Mouse (Mus musculus): ENCODE results near the gene Ankrd66.

Gene Ankrd66

DNA sequence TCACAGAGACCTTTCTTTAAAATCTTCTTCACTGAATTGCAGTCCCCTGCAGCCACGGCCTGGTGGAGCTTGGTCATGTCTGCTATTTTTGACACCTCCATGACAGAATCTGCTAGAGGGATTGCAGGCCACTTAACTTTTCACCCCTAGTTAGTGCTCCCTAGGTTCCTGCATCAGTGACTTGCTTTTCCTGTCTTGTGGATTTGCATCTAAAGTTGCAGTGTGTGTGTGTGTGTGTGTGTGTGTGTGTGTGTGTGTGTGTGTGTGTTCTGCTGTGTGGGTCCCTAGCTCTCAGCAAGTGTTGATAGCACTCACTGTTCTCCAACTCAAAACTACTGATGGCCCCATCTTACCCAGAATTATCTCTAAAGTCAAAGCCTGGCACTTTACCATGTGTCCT is at the start of gene Ankrd66:
Gene Ankrd66, minus strand, starts transcription at position 101 of the 400 bp plus-strand sequence.
- no peak for DNase-seq (ENCODE audit: low spot score in 2 of 2)

DNA sequence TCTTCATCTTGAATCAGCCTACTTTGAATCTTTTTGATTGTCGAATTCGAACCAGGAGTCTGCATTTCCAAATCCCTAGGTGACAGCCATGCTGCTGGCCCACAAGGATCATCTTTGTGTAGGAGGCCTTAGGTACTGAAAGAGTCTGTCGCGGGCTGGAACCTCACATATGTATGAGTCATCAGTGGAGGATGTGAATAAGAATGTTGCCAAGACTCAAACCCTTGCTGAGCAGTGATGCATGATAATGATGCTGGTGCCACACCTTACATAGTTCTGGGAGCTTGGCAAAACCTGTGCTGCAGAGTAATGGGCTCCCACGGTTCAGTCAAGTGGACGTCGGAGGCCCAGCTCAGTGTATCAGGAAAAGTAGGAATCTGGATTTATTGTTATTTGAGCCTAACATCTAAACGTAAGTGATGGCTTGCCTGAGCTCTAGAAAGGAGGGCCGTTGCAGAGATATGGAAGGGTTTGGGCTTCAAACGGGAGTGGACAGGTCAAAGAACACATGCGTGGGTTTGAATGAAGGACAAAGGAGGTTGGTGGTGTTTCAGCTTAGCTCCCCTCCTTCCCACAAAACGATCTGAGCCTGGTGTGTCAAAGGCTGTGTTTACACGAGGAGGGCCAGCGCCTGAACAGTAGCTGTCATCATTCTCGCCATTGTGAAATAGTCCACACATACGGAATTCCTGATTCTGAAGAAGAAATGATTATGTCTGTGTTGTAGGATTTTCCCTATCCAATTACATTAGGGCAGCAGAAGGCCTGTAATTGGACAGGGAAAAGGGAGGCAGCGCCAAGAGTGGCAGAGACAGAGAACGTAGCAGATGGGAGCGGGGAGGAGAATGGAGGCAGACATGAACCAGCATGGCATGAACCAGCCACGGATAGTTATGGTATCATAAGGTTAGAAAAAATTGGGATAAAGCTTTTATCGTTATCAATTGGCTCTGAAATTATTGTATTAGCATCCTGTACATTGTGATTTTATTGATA is 49.2 kb upstream of the Ankrd66 start:
- peak; percentile 22 to 63 for DNase-seq (ENCODE audit: low spot score in 2 of 2)

DNA sequence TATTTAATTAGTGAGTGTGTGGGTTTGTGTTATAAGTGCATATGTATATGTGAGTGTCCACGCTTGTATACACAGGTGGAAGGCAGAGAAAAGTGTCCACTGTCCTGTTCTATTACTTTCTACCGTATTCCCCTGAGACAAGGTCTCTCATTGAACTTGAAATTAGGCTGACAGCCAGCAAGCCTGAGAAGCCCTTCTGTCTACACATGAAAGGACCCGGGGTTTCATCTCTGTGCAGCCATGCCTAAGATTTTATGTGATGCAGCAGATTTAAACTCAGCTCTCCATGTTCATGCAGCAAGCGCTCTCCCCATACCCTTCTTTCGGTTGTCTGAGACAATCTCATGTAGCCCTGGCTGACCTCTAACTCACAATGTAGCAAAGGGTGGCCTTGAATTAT is 47.1 kb upstream of the Ankrd66 start:
- DNase-seq (ENCODE audit: low spot score in 2 of 2): no peak

DNA sequence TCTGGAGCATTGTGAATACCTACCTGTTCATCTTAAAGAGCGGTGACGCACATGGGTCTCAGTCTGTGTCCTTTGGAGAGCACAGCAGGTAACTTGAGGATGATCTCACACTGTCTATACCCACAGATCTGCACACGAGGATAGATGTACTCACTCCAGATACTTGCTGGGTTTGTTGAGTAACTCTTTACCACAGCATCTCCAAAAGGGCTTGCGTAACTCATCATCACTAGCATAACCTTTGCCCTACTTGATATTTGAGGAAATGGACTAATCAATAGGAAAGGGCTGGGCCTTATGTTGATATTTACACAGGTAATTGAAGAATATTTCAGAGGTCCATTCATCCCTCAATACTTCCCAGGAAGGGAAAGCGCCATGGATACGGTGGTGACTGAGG is 46.3 kb upstream of the Ankrd66 start:
- no peak for DNase-seq (ENCODE audit: low spot score in 2 of 2)

DNA sequence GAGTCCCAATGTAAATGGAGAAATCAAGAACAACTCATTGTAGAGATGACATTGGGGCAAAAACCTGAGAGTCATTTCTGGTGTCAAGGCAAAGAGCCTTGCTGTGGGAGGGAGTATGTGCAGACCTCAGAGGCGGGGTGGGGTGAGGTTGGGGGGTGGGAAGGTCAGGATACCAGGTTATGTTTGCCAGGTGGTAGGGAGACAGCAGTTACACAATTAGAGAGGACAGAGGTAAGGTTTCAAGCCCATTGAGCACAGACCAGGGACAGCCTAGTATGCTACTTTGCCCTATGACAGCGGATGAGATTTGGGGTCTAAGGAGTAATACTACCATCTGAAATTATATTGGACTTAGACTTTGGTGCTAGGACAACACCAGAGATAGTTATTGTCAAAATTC is 43.8 kb upstream of the Ankrd66 start:
- DNase-seq (ENCODE audit: low spot score in 2 of 2): no peak

DNA sequence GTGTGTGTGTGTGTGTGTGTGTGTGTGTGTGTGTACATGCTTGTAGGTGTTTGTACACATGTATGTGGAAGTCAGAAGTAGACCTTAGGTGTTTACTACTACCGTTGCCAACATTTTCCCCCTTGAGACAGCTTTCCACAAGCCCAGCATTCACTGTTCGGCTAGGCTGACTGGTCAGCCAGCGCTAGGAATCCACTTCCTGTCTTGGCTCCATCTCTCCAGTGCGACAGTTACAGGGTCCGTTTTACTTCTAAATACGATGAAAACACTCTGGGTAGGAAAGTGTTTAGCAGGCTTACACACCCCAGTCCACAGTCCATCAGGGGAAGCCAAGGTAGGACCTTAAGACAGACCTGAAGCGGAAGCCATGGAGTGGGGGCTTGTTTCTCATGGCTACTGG is 41.3 kb upstream of the Ankrd66 start:
- no peak for DNase-seq (ENCODE audit: low spot score in 2 of 2)

DNA sequence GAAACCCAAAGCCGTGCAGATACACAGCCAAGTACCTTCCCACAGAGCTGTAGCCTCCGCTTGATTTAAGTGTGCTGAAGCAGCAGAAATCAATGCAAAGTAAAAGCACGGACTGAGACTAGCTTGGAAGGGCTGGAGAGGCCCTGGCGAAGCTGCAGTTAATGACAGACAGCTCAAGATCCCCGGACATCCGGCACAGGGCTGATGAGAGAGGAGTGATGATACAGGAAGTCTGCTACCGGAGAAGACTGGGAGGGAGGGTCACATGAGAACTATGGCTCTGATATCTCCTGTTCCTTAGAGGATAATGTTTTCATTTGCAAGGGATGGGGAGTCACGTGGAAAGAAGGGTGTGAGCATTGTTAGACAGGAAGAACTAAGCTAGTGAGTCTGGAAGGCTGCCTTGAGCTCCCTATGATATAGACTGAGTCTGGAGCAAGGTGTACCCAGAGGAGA is 37.6 kb upstream of the Ankrd66 start:
- DNase-seq (ENCODE audit: low spot score in 2 of 2): peak in 1 of 2 experiments; percentile 4

DNA sequence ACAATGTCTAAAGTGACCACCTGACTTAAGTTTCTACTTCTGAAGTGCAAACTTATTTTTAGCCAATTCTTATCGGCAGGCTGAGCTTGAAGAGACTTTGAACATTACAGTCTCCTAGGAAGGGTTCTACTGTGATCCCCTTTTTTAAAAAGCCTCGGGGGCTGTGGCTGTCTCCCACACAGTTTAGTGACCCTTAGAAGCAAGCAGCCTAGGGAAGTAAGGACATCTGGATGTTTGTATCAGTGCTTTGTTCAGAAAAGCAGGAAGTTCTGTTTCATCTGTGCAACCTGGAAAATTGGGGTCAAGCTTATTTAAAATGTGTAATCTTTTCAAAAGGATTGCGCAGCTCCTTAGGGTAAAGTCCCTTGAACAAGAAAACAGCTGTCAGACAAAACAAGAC is 37.0 kb upstream of the Ankrd66 start:
- no peak for DNase-seq (ENCODE audit: low spot score in 2 of 2)

DNA sequence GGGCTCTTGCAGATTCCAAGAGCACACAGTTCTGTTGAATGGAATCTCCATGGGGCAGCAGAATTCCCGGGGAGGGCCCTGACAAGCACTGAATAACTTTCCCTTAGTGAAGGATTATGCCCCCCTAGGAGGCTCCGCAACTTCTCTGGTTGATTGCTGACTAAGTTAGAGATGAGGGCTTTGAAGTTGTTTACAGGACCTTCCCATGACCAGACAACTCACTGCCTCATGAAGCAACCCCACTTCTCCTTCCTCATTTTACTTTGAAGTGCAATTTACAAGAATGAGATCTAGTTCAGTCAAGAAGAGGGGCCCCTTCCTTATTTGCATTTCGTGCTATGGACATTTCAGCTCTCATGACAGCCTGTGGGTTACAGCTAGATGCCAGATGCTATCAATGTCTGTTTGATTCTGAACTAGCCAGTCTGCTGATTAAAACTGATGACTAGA is 30.2 kb upstream of the Ankrd66 start:
- DNase-seq (ENCODE audit: low spot score in 2 of 2): no peak

DNA sequence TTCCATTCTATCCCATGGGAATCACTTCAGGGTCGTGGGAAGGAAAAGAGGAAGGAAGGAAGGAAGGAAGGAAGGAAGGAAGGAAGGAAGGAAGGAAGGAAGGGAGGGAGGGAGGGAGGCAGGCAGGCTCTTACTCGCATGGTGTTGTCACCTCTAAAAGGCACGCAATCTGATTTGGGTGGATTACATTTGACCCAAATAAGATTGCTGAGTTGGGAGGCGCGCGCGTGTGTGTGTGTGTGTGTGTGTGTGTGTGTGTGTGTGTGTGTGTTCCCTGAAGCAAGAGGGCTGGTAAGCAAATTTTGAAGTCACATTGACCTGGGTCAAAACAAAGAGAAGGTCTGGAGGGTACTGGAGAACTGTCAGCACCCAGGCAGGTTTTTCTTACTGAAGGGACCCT is 25.8 kb upstream of the Ankrd66 start:
- no peak for DNase-seq (ENCODE audit: low spot score in 2 of 2)

DNA sequence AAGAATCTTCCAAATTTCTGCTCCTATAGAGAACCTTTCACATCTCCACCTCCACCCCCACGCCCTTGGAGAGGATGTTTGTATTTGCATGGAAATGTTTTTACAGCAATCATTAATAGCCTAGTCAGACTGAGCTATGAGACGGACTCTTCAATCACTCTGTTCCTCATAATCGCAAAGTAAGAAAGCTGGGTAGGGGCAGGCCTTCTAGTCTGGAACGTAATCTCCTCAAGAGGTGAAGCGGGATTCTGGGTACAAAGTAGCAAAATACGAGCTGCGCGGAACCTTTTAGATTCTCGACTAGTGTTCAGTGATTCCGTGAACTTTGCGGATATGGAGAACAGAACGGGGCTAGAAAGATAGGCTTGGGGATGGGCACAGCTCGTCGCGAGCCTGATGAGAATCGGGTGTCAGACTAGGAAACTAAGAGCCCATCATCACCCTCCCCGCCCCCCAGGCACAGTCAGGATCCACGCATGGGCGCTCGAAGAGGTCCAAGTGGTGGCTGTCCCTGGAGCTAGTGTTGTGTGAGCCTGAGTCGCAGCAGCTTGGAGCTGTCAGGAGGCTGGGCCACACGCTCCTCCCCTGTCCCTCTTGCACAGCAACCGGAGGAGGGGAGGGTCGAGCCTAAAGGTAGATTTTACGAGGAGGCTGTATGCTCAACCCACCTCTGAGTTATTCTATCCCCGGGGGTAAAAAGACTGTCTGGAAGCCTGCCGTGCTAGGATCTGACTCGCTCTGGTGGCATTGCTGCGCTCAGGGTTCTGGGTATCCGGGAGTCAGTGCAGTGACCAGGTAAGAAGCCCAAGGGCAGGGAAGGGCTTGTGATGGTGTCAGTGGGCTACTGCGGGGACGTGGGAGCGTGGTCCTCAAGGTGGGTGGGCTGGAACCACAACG is 24.8 kb upstream of the Ankrd66 start, which contains the start of gene Pla2g7:
Gene Pla2g7, plus strand, starts transcription at position 107 of the 897 bp plus-strand sequence.
- DNase-seq (ENCODE audit: low spot score in 2 of 2): peak; percentile 32 to 40

DNA sequence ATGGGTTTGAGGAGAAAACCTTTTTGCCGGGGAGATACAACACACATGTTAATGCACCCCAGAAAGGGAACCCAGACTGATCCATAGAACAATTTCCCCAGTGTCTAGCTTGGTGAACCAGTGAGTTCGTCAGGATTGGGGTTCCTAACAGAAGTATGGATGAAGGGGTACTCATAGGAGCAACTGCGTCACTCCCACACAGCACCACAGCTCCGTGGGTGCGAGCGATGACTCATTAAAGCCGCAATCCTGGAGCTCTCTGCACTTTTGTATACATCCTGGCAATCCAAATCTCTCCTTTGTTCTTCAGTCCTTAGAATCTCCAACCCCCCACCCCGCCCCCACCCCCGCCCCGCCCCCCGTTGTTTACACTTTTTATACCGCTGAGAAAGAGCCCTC is 24.2 kb upstream of the Ankrd66 start:
- peak in 1 of 2 experiments; percentile 25 for DNase-seq (ENCODE audit: low spot score in 2 of 2)

DNA sequence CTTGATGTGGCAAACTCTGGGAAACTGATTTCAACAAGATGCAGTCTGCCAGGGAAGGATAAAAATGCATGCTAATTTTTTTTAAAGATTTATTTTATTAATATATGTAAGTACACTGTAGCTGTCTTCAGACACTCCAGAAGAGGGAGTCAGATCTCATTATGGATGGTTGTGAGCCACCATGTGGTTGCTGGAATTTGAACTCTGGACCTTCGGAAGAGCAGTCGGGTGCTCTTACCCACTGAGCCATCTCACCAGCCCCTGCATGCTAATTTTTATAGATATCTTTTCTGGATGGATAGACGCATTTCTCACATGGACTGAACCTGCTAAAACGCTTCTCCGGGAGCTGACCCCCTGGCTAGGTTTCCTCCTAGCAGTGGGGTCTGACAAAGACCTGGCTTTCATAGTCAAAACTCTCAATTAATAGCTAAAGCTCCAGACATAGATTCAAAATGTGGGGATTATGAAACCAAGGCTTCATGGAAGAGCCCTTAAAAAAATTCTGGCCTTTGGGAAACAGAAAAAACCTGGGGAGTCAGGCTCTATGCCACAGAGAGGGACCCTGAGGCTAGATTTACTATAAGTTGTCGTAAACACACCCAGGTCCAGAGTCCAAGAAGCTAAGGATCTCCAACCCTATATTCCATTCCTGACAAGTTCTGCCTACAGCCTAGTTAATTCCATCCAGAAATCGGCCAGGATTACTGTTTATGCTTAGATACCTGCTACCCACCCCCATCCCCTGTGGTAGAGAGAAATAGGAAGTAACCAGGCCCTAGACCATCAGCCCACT is 20.0 kb upstream of the Ankrd66 start:
- no peak for DNase-seq (ENCODE audit: low spot score in 2 of 2)

DNA sequence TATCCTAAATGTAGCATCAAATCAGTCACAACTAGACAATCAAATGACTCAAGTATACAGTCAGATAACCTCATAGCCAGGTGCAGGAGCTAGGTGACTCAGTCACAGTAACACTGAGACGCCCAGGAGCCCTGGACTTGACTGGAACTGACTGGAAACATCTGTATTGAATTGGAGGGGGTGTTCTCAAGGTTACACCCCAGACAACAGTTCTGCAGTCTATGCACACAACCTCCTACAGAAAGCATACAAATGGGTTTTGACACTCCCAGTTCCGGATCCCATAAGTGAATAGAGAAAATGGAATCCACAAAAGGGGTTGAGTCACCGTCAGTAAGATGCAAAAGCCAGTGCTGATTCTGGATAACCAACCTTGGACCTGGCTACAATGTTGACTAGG is 15.2 kb upstream of the Ankrd66 start:
- no peak for DNase-seq (ENCODE audit: low spot score in 2 of 2)

DNA sequence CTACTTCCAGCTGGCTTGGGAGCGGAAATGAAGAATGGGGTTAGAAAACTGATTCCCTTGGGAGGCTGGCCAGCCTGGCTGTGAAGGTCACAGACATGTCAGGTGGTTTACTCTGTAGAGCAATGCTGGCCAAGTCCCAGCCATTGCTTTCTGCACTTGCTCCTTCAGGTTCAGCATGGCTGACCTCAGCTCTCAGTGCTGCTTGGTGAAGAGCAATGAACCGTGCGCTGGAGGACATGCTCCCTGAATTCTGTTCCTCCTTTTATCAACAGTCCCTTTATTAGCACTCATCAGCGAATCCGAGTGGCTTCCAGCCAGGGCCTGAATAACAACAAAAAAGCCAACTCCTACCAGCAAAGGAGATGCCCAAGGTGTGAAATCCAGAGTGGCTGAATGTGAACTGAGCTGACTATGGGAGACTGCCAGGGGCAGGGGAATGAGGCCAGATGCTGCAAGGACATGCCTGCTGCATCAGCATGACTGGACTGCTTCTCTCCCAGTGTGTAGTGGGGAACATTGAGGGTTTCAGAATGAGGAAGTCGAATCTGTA is 14.2 kb upstream of the Ankrd66 start:
- peak; percentile 22 to 34 for DNase-seq (ENCODE audit: low spot score in 2 of 2)

DNA sequence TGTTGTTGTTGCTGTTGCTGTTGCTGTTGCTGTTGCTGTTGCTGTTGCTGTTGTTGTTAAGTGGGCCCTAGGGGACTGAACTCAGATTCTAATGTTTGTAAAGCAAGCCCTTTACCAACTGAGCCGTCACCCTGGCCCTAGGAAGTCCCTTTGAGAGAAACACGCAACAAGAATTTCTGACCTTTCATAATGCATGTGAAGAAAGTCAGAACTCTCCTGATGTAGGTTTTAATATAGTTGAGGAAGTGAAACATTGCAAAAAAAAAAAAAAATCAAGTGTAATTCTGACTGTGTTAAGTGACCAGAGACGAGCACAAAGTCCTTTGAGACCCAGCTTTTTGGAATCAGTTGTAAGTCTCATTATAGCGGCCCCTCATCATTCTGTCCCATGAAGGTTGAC is 13.7 kb upstream of the Ankrd66 start:
- DNase-seq (ENCODE audit: low spot score in 2 of 2): no peak

DNA sequence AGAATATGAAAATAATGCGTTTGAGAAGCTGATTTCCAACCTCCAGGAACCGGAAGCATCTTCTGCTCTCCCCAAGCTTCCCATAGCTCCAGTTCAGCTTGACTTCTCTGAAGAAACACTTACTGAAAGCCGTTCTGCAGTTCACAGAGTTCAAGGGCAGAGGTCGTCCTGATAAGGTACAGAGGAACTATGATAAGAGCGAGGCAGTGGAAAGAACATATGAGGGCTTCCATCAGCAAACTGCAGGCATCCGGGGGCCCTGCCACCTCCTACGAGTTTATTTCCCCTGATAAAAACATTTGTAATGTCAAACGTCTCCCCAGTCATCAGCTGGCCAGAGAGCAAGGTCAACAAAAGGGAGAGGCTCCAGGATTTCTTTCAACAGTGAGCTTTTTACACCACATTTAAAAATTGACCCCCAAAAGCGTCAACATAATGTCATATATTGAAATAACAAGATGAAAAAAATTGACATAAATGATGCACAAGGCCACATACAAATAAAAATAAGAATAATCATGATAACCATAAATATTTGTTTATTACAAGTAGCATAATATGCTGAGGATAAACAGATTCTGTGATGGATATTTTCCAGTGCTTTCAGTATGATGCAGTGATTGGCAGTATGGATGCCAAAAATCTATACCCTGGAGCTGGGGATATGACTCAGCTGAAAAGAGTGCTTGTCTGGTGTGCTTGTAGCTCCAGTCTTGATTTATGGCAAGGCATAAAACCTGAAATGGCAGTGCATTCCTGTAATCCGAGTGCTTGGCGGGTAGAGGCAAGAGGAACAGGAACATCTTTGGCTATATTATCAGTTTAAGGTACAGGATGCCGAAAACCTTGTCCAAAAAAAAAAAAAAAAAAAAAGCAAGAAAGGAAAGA is 11.3 kb upstream of the Ankrd66 start:
- DNase-seq (ENCODE audit: low spot score in 2 of 2): no peak

DNA sequence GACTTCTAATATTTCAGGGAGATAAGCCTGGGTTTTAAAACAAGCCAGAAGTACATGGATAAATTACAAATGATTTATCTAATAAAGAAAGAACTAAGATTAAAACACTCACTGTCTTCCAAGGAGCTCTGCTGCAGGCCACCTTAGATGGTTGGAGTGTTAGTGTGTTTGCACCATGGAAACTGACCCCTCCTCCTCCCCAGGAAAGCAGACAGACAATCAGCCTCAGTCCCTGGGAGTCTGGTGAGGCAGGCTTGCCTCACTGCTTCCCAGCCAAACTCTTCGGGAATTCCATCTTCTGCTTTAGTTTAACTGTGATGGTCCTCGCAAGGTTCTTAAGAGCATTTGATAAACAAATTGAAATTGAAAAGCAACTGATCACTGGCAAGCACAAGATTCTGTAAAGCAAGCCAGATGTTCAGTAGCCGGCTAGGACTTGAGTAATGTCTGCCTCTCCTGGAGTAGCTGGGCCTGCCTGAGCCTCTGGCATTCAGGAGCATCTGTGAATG is 7.7 kb upstream of the Ankrd66 start:
- DNase-seq (ENCODE audit: low spot score in 2 of 2): no peak

DNA sequence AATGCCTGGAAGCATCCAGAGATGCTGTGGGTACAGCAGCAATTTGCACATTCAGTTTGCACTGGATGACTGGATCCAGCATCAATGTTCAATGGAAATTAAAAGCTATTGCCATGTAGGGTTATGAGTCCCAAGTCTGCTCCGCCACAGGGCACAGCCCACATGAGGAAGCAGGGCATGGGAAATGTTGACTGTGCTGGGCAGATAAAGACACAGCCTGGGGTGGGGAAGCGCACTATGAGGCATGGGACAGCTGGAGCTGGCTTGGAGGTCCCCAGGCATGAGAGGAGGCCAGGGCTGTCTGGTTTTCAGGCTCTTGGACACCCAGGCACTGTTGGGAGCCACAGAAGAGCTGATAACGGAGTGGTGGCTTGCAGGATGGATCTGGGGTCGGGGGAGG is 601 bp upstream of the Ankrd66 start:
- DNase-seq (ENCODE audit: low spot score in 2 of 2): no peak

DNA sequence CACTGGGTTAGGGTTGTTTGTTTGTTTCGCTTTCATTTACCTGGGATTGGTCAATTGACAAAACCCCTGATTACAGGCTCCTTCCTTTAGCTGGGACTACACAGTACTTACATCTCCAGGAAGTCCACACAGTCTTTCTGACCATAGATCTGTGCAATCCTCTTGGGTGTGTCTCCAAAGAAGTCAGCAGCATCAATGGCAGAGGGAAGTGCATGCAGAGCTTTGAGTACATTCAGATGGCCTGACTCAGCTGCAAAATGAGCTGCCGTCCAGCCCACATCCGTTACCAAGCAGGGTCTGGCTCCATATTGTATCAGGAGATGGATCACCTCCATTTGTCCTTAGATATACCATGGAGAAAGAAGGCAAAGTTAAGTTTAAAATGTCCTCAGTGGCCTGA is 4.7 kb downstream of the Ankrd66 start:
- no peak for DNase-seq (ENCODE audit: low spot score in 2 of 2)

Measured in right cerebral cortex, postnatal 36 days (tissue).